Mouse (Mus musculus) lung, postnatal 0 days (tissue): ENCODE measurements around the gene Stxbp5.

ENCODE experiments used
- CTCF ChIP-seq: IDR thresholded peaks from 2 replicates; pipeline ENCODE4 v1.5.1; 2016; ENCODE audit warnings: antibody characterized with exemption, mild to moderate bottlenecking
- EP300 ChIP-seq: IDR thresholded peaks from 2 replicates; pipeline ENCODE4 v1.6.1; 2016; ENCODE audit warnings: antibody characterized with exemption, mild to moderate bottlenecking, control low read depth

DNA sequence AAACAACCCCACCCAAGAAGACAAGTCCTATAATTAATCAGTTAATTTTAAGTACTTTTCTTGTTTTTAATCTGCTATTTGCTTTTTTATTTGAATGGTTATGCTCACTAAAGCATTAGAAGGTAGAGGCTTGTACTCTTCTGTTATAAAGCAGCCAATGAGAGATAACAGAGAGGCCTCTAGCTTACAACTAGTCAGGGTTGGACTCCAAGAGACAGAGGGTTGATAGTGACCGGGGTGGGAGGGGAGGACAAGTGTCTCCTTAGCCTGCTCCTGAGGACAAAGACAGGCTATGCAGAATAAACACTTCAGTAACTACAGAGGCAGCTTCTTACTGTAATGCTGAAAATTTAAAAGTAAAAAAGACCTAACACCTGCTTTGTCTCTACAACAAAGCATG lies 101.8 kb downstream of the Stxbp5 start:
- TF ChIP-seq CTCF, result no peak
- TF ChIP-seq EP300, result no peak
